Mouse (Mus musculus): ENCODE measurements around the gene Trpm2.
"Not testable (repeated sequence)": the region's sequence is repeated elsewhere in the genome, so short reads cannot be mapped to it uniquely, and the experiment has no call there.

Gene Trpm2

GRCm38 (mm10) chr10:77978351-77979350, 8.3 kb upstream of the Trpm2 start, which contains the start of gene 1810043G02Rik:
1810043G02Rik (plus strand) TSS chr10:77978524.
- DNase-seq (ENCODE audit: low spot score), result peak; percentile 95

GRCm38 (mm10) chr10:77976458-77977150, 6.2 kb upstream of the Trpm2 start:
- DNase-seq (ENCODE audit: low spot score), result no peak

- DNase-seq (ENCODE audit: low spot score), result no peak
Observed at GRCm38 (mm10) chr10:77975653-77976052, 5.3 kb upstream of the Trpm2 start.

- DNase-seq (ENCODE audit: low spot score), result no peak
Observed at GRCm38 (mm10) chr10:77974811-77975210, 4.4 kb upstream of the Trpm2 start.

GRCm38 (mm10) chr10:77974323-77974722, 4.0 kb upstream of the Trpm2 start:
- no peak for DNase-seq (ENCODE audit: low spot score)

- DNase-seq (ENCODE audit: low spot score), result peak; percentile 48
Observed at GRCm38 (mm10) chr10:77971709-77972553, 1.6 kb upstream of the Trpm2 start.

- DNase-seq (ENCODE audit: low spot score), result no peak
Observed at GRCm38 (mm10) chr10:77971191-77971590, 828 bp upstream of the Trpm2 start.

GRCm38 (mm10) chr10:77969973-77970325, 414 bp downstream of the Trpm2 start:
- DNase-seq (ENCODE audit: low spot score), result no peak

- no peak for DNase-seq (ENCODE audit: low spot score)
Observed at GRCm38 (mm10) chr10:77969274-77969972, 940 bp downstream of the Trpm2 start.

- no peak for DNase-seq (ENCODE audit: low spot score)
Observed at GRCm38 (mm10) chr10:77963971-77964370, 6.4 kb downstream of the Trpm2 start.

GRCm38 (mm10) chr10:77962725-77963124, 7.6 kb downstream of the Trpm2 start:
- DNase-seq (ENCODE audit: low spot score), result no peak

GRCm38 (mm10) chr10:77950468-77950867, 19.9 kb downstream of the Trpm2 start:
- not testable (repeated sequence) for DNase-seq (ENCODE audit: low spot score)

- no peak for DNase-seq (ENCODE audit: low spot score)
Observed at GRCm38 (mm10) chr10:77939685-77940084, 30.7 kb downstream of the Trpm2 start.

- DNase-seq (ENCODE audit: low spot score), result no peak
Observed at GRCm38 (mm10) chr10:77927375-77927774, 43.0 kb downstream of the Trpm2 start.

GRCm38 (mm10) chr10:77926140-77926539, 44.2 kb downstream of the Trpm2 start:
- DNase-seq (ENCODE audit: low spot score), result peak; percentile 60

GRCm38 (mm10) chr10:77922681-77923080, 47.7 kb downstream of the Trpm2 start:
- DNase-seq (ENCODE audit: low spot score), result no peak

- DNase-seq (ENCODE audit: low spot score), result no peak
Observed at GRCm38 (mm10) chr10:77921009-77921408, 49.4 kb downstream of the Trpm2 start.

- peak; percentile 45 for DNase-seq (ENCODE audit: low spot score)
Observed at GRCm38 (mm10) chr10:77916636-77917335, 53.6 kb downstream of the Trpm2 start.

- no peak for DNase-seq (ENCODE audit: low spot score)
Observed at GRCm38 (mm10) chr10:77913292-77913691, 57.1 kb downstream of the Trpm2 start.

- no peak for DNase-seq (ENCODE audit: low spot score)
Observed at GRCm38 (mm10) chr10:77912605-77913004, 57.8 kb downstream of the Trpm2 start.
